In genomic region chr14:31387301-31387981, GRCm38 (mm10) we compare ENCODE assay signal across 9 mouse cellular contexts. TPM values are rescaled to one million over a fixed set of nuclear protein-coding genes. Genes with fewer than 3 reads are reported as not detected.
A peak's percentile ranks its signal among the peaks of the same experiment; 100 is the strongest.
DNase-seq lines count a peak whose midpoint lies in the region; ATAC-seq and TF ChIP-seq lines count a peak whose summit lies in the region.
"Had no signal": no experiment of that assay in that cellular context is flagged by ENCODE, and none has a peak within 500 bp of the region (broad histone marks: within the 10 kb centered on the region; RNA-seq: fewer than 3 reads in every experiment).

No protein-coding gene starts in this region.

- WGBS in heart, embryonic 10.5 days: 74% methylated on average over 11 of the region's 11 CpGs
- WGBS in heart, embryonic 11.5 days (ENCODE audit: insufficient replicate concordance): 61% methylated on average over 11 of the region's 11 CpGs
- 40% methylated on average over 11 of the region's 11 CpGs for WGBS in spleen, adult 2 months
- 67% methylated on average over 11 of the region's 11 CpGs for WGBS in heart, embryonic 15.5 days
- WGBS in midbrain, embryonic 11.5 days: 81% methylated on average over 11 of the region's 11 CpGs

- no peak for DNase-seq in heart, embryonic 10.5 days (ENCODE audit: low spot score)
- no peak for DNase-seq in spleen, adult 2 months (ENCODE audit: low read depth in 1 of 2, low spot score in 2 of 2)
- DNase-seq in spleen, postnatal 10 days (ENCODE audit: low spot score in 2 of 2): no peak
- peak; percentile 69 for DNase-seq in thymus, postnatal 4 days
- DNase-seq in midbrain, embryonic 11.5 days (ENCODE audit: low spot score, missing footprints): no peak
- DNase-seq in retina, postnatal 1 day: no peak
- DNase-seq: right cerebral cortex, adult 18-20 months had no signal

- no peak for ATAC-seq in heart, embryonic 11.5 days (replicated peaks; ENCODE audit: insufficient number of reproducible peaks, low FRiP score, low TSS enrichment)
- no peak for ATAC-seq in heart, embryonic 15.5 days (replicated peaks; ENCODE audit: insufficient number of reproducible peaks, insufficient read depth, low FRiP score, low read depth)
- no peak for ATAC-seq in midbrain, embryonic 11.5 days (ENCODE audit: low FRiP score)

- no peak for TF ChIP-seq POLR2A in spleen, adult 2 months (IDR thresholded peaks at IDR 0.05; ENCODE audit: low read depth, low read length)

- no peak overlapping the region for H3K9ac ChIP-seq in heart, embryonic 11.5 days (ENCODE audit: low read depth, low read length)
- H3K9ac ChIP-seq in heart, embryonic 15.5 days: no peak overlapping the region
- no peak overlapping the region for H3K9ac ChIP-seq in midbrain, embryonic 11.5 days (ENCODE audit: low read length)

- no peaks in the 10 kb centered on the region; the same call in 1 of the 2 replicates for H3K9me3 ChIP-seq in heart, embryonic 10.5 days
- H3K9me3 ChIP-seq in heart, embryonic 11.5 days (replicated peaks; ENCODE audit: control insufficient read depth, low read length): no peaks in the 10 kb centered on the region
- no peaks in the 10 kb centered on the region for H3K9me3 ChIP-seq in heart, embryonic 15.5 days (replicated peaks)
- no peaks in the 10 kb centered on the region for H3K9me3 ChIP-seq in midbrain, embryonic 11.5 days (ENCODE audit: control insufficient read depth, low read length)

- H3K4me3 ChIP-seq in heart, embryonic 10.5 days: no peak overlapping the region
- no peak overlapping the region for H3K4me3 ChIP-seq in heart, embryonic 11.5 days (ENCODE audit: low read depth, low read length)
- no peak overlapping the region for H3K4me3 ChIP-seq in spleen, adult 2 months (ENCODE audit: extremely low read depth, insufficient read depth, insufficient read length)
- no peak overlapping the region for H3K4me3 ChIP-seq in heart, embryonic 15.5 days
- H3K4me3 ChIP-seq in midbrain, embryonic 11.5 days (ENCODE audit: low read depth, low read length): no peak overlapping the region

- peaks cover 16% of the 10 kb centered on the region for H3K36me3 ChIP-seq in heart, embryonic 10.5 days
- H3K36me3 ChIP-seq in heart, embryonic 11.5 days (ENCODE audit: control insufficient read depth, insufficient read depth, low read length): no peaks in the 10 kb centered on the region
- peaks cover 10% of the 10 kb centered on the region for H3K36me3 ChIP-seq in spleen, adult 2 months (ENCODE audit: control insufficient read depth, insufficient read depth, low read length)
- no peaks in the 10 kb centered on the region for H3K36me3 ChIP-seq in heart, embryonic 15.5 days
- H3K36me3 ChIP-seq in midbrain, embryonic 11.5 days (ENCODE audit: control insufficient read depth, insufficient read depth, low read length): no peaks in the 10 kb centered on the region

- no peak overlapping the region for H3K4me2 ChIP-seq in heart, embryonic 11.5 days
- no peak overlapping the region for H3K4me2 ChIP-seq in heart, embryonic 15.5 days
- no peak overlapping the region for H3K4me2 ChIP-seq in midbrain, embryonic 11.5 days

- peaks cover 7% of the 10 kb centered on the region; the same call in 1 of the 2 replicates for H3K27me3 ChIP-seq in heart, embryonic 10.5 days (ENCODE audit: insufficient read depth, poor library complexity, severe bottlenecking)
- peaks cover 8% of the 10 kb centered on the region; the same call in 1 of the 2 replicates for H3K27me3 ChIP-seq in heart, embryonic 11.5 days (ENCODE audit: control insufficient read depth, insufficient read depth, low read length)
- H3K27me3 ChIP-seq in spleen, adult 2 months (ENCODE audit: control insufficient read depth, insufficient read depth, low read length): no peaks in the 10 kb centered on the region
- no peaks in the 10 kb centered on the region for H3K27me3 ChIP-seq in heart, embryonic 15.5 days
- no peaks in the 10 kb centered on the region for H3K27me3 ChIP-seq in midbrain, embryonic 11.5 days (ENCODE audit: control insufficient read depth, insufficient read depth, low read length)

- TF ChIP-seq CTCF in spleen, adult 2 months (IDR thresholded peaks at IDR 0.05; ENCODE audit: extremely low read depth, insufficient read depth, insufficient read length, insufficient replicate concordance): no peak

- peak overlapping the region; percentile 52 for H3K27ac ChIP-seq in heart, embryonic 10.5 days
- H3K27ac ChIP-seq in heart, embryonic 11.5 days (ENCODE audit: low read depth, low read length): no peak overlapping the region
- H3K27ac ChIP-seq in spleen, adult 2 months (ENCODE audit: insufficient read depth, low read length): 0 out of 2 replicates have a peak overlapping the region, but pooled peaks have one; percentile 3
- H3K27ac ChIP-seq in heart, embryonic 15.5 days: peak overlapping the region; percentile 15; the same call in 1 of the 2 replicates
- H3K27ac ChIP-seq in midbrain, embryonic 11.5 days (ENCODE audit: low read depth, low read length): no peak overlapping the region

- H3K4me1 ChIP-seq in heart, embryonic 10.5 days: peaks cover 62% of the 10 kb centered on the region
- peaks cover 22% of the 10 kb centered on the region for H3K4me1 ChIP-seq in heart, embryonic 11.5 days (ENCODE audit: control insufficient read depth, insufficient read depth, low read length)
- H3K4me1 ChIP-seq in spleen, adult 2 months (ENCODE audit: control insufficient read depth, insufficient read depth, insufficient read length): peaks cover 18% of the 10 kb centered on the region; the same call in 1 of the 2 replicates
- peaks cover 49% of the 10 kb centered on the region for H3K4me1 ChIP-seq in heart, embryonic 15.5 days (replicated peaks)
- H3K4me1 ChIP-seq in midbrain, embryonic 11.5 days (ENCODE audit: control insufficient read depth, insufficient read depth, low read length): no peaks in the 10 kb centered on the region

RNA-seq across cellular contexts. Expression of gene Sh3bp5, which starts 48.4 kb away (rescaled TPM):
- polyA plus RNA-seq in heart, embryonic 10.5 days (2016; fragmentation: Nextera tagmentation; extraction: Ambion mirVana): 26.5 and 30.1 TPM in 2 replicates
- 10.9 and 16.8 TPM in 2 replicates for polyA plus RNA-seq in heart, embryonic 11.5 days (2014; fragmentation: Nextera tagmentation; extraction: Ambion mirVana)
- polyA plus RNA-seq in spleen, adult 2 months (2012; rRNA removed): 36.0 and 43.0 TPM in 2 replicates
- polyA plus RNA-seq in heart, embryonic 15.5 days (2015; fragmentation: Nextera tagmentation; extraction: Ambion mirVana): 21.4 and 28.4 TPM in 2 replicates
- 15.3 and 15.8 TPM in 2 replicates for polyA plus RNA-seq in midbrain, embryonic 11.5 days (2014; fragmentation: Nextera tagmentation; extraction: Ambion mirVana)

RNA-seq across cellular contexts. Expression of gene Capn7, which starts 51.0 kb away (rescaled TPM):
- 37.1 and 40.8 TPM in 2 replicates for polyA plus RNA-seq in heart, embryonic 10.5 days (2016; fragmentation: Nextera tagmentation; extraction: Ambion mirVana)
- 35.4 and 42.2 TPM in 2 replicates for polyA plus RNA-seq in heart, embryonic 11.5 days (2014; fragmentation: Nextera tagmentation; extraction: Ambion mirVana)
- 7.8 and 9.0 TPM in 2 replicates for polyA plus RNA-seq in spleen, adult 2 months (2012; rRNA removed)
- polyA plus RNA-seq in heart, embryonic 15.5 days (2015; fragmentation: Nextera tagmentation; extraction: Ambion mirVana): 35.0 and 41.0 TPM in 2 replicates
- polyA plus RNA-seq in midbrain, embryonic 11.5 days (2014; fragmentation: Nextera tagmentation; extraction: Ambion mirVana): 45.5 and 48.6 TPM in 2 replicates

Comparison
In these comparisons a context has a peak if more than half of its experiments do, and no peak if none do; other contexts are left out.
1. H3K27ac ChIP-seq: peak in heart, embryonic 10.5 days (single experiment), spleen, adult 2 months (single experiment) and heart, embryonic 15.5 days (single experiment); none in heart, embryonic 11.5 days (single experiment) and midbrain, embryonic 11.5 days (single experiment).